Mouse (Mus musculus): ENCODE results near the gene Cfap43.
"Not testable (repeated sequence)": the region's sequence is repeated elsewhere in the genome, so short reads cannot be mapped to it uniquely, and the experiment has no call there.

The Cfap43 gene

DNA sequence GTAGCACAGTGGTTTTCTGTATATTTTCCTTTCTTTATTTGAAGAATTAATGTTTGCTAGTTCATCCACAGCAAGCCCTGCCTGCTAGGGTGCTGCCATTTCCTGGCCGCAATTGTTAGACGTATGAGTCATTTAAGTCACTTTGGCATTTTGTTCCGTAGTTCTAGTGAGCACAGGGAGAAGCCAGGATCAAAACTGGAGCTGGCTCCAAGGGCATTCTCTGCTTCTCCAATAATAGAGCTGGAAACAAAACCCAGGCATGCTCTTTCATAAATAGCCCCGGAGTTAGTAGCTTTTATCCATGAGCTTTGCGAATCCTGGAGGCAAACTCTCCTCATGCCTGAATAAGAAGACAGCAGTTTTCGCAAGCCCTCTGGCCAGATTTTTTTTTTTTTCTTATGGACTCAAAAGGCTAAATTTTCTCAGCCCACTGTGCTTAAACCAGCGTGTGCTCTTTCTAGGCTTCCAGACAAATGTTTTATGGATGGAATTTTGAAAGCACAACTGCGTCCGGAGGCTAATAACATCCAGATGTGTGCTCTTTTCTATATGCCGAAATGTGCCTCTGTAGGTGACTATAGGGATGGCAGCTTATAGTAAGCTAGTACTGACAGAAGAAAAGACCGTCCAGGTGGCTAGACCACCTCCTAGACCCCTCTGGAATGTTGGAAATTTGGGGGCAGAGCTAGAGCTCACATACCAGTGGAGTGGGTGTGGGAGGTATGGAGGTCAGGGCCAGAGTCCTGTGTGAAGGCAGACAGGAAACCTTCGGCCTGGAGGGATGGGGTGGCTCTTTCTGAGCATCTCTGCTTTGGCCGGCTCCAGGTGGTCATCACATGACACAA is 64.9 kb downstream of the Cfap43 start:
- DNase-seq (ENCODE audit: low spot score), result no peak

DNA sequence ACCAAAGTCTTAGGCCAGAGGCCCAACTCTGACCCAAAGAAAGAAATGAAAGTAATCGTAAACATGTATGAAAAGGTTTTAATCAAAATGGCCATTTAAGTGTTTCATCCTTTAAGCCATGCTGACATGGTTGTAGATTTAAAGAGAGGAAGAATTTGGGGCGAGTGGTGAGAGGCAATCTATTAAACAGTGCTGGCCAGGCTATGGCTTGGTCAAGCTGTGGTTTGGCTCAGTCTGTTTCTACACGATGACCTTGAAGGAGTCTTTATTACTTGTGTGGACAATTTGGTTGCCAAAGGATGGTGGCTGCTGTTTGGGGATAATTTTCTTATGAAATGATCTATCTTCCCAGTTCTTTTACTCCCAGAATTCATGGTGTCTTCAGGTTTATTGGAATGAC is 66.0 kb downstream of the Cfap43 start:
- no peak for DNase-seq (ENCODE audit: low spot score)

DNA sequence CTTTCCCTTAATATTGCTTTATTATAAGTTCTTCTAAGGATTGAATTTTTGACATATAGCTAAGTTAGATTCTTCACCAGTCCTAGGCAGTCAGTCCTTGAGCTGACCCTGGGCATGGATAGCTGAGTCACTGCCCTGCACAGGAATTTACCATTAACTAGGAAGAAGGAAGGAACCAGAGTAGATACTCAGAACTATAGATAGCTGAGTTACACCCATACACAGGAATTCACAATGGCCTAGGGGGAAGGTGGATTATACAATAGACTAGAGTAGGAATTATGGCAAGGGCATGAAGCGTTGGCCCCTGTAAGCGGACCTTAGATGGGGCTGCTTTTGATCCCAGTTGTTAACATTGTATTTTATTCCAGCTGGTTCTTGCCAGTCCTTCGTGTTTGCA is 67.0 kb downstream of the Cfap43 start:
- DNase-seq (ENCODE audit: low spot score), result not testable (repeated sequence)

DNA sequence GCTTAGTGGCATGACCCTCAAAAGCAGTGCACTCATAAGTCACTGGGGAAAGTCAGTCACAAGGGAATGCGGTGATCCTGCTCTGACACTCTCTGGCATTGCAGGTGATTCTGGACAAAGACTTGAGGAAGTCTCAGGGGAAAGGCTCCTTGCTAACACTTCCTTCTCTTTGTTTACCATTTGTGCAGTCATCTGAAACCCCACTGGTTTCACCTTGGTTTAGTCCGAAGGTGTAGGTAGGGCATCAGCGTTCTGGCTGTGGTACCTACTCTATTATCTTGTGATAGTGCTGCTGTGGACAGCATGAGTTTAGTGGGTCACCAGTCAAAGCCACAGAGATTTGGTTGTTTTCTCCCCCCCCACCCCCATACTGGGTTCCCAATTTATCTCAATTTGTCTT is 69.4 kb downstream of the Cfap43 start:
- DNase-seq (ENCODE audit: low spot score), result no peak

DNA sequence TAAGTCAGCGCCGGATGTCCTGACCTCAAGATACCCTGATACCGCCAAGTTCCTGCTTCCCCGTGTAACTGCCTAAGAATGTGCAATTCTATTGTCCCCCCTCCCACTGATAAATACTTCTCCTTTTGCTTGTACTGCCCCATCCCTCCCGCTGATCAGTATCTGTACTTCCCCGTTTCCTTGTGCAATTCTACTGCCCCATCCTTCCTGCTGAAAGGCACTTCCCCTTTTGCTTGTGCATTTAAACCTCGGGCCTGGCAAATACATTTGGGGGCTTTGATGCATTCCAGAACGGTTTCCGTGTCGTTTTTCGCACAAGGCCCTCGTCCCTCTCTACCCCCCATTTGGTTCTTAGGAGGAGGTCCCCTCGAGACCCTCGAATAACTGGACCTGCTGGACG is 77.9 kb downstream of the Cfap43 start:
- DNase-seq (ENCODE audit: low spot score), result not testable (repeated sequence)

DNA sequence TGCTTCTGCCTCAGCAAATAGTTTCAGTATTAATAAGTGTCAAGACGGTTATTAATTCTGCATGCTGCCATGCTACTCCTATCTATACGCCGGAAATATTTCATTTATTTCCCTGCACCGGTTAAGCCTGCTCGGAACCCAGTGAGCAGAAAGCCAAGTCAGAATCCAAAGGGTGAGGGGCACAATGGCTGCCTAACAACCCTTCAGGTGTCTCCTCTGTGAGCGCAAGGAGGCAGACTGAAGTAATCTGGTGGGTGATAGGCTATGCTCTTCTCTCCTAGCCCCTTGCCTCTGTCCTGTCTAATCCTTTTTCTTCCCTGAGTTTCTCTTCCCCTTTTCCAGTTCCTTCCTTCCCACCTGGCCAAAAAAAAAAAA is 81.6 kb downstream of the Cfap43 start:
- no peak for DNase-seq (ENCODE audit: low spot score)

DNA sequence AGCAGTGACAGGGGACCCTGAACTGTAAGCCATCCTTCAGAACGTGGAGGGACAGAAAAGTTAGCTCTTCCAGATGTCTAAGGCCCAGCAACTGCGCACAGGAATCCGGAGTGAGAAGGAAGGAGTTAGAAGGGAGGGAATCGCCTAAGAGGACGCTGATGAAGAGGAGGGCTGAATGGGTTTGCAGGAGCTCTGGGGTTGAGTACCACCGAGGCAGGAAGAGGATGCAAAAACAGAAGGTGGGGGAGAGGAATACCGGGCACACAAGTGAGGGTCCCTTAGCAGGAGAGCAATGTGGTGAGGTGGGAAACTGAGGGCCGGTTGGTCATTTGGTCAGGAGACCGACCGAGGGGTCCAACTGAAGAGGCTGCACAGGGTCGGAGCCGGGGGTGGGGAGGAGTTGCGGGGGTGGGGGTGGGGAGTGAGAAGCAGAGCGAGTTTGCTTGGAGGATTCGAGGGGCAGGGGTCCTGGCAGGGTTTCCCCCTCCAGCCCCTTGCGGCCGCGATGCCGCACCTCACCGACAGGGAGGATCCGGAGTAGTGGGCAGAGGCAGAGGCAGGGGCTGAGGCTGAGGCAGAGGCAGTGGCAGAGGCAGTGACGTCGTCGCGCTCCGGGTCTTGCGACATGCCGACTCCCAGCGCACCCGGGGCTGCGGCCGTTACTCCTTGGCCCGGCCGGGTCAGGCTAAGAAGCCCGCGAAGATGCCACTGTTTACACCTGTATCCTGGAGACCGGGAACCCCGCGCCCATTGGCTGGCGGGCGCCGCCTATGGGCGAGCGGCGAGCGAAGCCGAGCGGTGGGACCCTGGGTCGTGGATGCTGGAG is 82.2 kb downstream of the Cfap43 start:
- DNase-seq (ENCODE audit: low spot score), result peak; percentile 49

DNA sequence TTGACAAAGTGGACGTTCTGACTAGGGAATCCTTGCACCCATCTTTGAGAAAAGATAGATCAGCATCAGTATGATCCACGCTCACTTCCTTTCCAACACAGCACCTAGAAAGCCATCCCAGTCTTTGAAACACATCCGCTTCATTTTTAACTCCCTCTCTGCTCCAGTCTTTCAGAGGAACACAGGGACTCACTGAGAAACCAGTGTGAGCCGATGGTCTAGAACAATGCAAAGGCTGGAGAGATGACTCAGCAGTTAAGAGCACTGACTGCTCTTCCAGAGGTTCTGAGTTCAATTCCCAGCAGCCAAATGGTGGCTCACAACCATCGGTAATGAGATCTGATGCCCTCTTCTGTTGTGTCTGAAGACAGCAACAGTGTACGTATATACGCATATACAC is 83.3 kb downstream of the Cfap43 start:
- DNase-seq (ENCODE audit: low spot score), result no peak

DNA sequence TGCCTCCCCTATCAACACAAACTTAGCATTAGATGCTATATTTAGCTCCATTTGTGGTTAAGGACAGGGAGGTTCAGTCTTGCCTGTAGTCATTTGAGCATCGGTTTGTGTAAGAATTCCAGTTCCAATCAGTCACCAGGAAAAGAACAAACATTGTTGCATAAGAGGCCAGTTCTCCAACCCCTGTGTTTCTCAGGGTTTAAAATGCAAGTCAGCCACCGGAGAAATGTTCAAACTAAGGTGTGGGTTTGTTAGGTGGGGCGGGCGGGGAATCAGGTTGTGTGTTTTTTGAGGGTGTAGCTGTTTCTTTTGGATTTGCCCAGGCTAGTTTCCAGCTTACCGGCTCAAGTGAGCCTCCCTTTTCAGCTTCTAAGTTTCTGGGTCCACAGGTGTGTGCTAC is 84.5 kb downstream of the Cfap43 start:
- DNase-seq (ENCODE audit: low spot score), result no peak

DNA sequence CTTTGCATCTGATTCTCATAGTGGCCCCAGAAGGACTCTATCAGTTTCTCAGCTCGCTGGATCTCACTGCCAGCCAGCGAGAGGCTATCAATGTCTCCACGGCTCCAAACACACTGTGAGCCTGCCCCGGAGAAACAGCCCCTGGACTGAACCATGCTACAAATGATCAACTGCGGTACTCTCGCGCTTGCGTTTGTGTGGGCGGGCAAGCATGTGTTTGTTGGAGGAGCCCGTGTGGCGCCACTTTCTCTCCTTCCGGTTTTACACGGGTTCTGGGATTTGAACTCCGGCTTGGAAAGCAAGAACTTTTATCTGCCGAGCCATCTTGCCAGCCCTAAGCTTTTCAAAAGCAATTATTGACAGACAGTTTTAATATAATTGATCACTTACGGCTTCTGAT is 86.8 kb downstream of the Cfap43 start:
- no peak for DNase-seq (ENCODE audit: low spot score)

DNA sequence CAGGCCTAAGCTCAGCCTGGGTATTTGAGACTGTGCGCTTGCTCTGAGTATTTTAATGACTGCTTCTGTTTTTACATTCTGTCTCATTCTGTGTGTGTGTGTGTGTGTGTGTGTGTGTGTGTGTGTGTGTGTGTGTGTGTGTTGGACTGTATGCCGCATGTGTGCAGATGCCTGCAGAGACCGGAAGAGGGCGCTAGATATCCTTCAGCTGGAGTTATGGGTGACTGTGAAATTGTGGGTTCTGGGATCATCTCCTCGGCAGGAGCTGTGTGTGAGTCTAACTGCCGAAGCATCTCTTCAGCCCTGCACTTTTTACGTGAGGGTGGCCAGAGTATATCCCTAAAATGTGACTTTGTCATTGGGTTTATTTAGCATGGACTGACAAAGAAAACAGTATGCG is 88.0 kb downstream of the Cfap43 start:
- DNase-seq (ENCODE audit: low spot score), result no peak

DNA sequence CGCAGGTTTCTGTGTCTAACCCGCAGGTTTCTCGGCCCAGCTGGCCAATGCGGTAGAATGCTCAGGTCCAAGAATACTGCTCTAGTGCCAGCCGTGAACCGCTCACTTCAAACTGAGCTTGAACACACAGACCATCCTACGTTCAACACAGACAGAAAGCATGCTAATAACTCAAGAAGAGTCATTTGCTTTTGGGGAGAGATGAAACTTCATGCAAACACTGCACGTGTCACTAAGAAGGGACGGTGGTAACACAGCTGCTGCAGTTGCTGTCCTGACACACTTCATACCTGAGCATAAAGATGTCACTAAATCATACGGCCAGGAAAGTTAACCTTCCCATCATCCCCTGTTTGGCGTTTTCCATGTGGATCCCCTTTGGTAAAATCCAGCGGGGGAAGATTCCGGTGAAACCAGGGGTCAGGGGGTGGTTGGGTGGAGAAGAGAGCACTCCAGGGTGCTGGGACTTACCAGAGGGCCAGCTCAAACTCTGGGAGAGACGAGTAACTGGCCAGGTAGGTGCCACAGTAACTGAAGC is 89.1 kb downstream of the Cfap43 start:
- no peak for DNase-seq (ENCODE audit: low spot score)

DNA sequence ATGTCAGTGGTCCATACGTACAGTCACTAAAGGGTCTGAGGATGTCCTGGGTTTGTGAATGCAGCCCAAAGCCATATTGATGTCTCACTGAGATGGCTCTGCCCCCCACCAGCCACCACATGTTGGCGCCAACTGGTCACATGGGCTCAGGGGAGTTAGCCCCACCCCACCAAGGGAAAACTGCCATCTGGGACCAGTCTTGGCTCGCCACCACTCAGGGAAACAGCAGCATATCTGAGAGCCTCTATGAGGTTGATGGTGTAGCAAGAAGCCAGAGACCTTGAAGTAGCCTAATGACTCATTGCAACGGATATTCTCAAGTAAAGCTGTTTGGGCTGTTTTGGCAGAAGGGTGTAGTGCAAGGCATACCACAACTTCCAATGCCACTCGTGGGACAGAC is 95.1 kb downstream of the Cfap43 start:
- DNase-seq (ENCODE audit: low spot score), result no peak

DNA sequence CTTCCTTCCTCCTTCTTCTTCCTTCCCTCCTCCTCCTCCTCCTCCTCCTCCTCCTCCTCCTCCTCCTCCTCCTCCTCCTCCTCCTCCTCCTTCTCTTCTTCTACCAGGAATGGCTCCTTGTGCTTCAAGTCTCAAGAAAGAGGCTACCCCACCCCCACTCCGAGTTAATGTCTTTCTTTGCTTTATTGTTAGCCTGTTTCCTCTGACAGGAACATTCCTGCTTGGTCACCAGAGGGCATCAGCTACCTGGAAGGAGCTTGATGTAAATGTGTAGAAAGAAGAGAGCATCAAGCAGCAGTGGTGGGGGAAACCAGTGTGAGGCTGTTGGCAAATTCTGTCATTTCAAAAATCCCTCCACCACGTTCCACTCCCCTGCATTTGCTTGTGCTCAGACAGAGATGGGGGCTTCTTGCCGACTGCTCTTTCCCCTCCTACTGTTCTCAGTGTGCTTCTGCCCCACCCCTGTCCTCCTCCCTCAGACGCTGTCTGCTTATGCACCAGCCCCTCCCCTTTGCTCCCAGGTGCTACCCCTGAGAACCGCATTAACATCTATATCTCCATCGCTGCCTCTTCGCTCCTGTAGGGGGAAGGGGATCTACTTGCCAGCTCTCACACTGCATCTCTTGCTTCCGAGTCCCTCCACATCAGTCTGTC is 96.8 kb downstream of the Cfap43 start:
- DNase-seq (ENCODE audit: low spot score), result no peak

DNA sequence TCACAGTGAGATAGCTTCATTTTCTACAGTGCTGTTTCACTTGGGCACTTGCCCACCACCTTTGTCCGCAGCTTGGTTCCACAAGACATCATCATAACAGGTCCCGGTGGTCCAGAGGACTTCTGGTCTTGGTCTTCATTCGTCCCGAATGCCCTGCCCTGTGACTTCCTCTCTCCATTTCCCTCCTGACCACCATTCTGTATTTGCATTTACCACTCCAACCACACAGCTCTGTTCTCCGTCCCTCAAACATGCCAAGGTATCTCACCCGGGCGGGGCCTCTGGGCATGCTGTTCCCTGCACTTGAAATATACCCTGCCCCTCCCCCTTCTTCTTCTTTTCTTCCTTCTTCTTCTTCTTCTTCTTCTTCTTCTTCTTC is 97.6 kb downstream of the Cfap43 start:
- no peak for DNase-seq (ENCODE audit: low spot score)

DNA sequence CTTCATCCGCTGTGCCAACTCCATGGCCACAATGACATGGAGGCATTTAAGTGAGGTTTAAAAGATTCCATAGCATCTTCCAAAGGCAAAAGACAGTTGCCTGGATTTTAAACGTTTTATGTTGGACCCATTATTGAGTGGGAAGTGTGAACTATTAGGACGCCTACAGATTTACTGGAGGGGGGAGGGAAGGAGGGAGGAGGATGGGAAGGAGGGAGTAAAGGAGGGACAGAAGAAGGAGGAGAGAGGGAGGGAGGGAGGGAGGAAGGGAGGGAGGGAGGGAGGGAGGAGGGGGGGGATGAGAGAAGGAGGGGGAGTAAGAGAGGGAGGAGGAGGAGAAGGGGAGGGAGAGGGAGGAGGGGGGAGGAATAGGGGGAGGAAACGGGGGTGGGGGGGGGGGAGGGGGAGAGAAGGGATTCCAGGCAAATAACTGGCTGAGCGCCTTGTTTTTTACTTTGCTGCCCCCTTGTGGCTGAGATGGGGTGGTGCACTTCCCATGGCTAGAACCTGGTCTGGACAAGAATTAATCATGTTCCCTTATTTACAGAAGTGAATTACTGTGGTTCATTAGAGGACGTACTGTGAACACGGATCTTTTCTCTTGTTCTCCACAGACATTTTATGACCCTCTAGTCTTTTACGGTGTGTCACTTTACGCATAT is 98.1 kb downstream of the Cfap43 start:
- peak; percentile 81 for DNase-seq (ENCODE audit: low spot score)

DNA sequence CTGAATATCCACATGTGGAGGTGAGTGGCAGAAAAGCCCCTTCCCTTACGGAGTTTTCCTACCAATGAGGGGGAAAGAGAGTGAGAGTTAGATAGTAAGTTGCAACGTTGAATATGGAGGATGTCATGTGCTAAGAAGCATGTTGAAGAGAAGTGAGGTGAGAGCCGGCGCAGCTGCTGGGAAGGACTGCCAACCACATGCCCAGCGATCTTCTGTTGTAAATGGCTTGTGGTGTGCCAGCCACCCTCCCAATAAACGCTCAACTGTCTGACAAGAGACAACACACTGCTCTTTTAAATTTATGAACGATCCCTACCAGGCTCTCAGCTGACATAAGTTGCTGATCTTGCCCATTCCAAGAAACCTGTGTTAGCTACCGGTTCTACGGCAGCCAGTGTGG is 101.4 kb downstream of the Cfap43 start:
- peak; percentile 12 for DNase-seq (ENCODE audit: low spot score)

DNA sequence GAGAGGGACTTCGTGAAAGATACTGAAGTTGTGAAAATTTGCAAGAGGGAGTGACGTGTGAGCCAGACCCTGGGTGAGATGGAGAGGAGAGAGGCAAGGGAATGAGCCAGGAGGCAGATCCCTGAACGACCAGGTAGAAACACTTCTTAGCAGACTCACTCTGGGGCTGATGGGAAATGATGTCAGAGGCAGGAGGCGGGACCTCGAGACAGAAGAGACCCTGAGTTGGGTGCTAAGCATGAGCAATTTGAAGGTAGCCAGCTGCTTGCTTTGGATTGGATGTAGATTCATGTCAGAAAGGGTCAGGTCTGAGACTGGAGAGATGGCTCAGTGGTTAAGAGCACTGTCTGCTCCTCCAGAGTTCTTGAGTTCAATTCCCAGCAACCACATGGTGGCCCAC is 104.4 kb downstream of the Cfap43 start:
- DNase-seq (ENCODE audit: low spot score), result no peak

DNA sequence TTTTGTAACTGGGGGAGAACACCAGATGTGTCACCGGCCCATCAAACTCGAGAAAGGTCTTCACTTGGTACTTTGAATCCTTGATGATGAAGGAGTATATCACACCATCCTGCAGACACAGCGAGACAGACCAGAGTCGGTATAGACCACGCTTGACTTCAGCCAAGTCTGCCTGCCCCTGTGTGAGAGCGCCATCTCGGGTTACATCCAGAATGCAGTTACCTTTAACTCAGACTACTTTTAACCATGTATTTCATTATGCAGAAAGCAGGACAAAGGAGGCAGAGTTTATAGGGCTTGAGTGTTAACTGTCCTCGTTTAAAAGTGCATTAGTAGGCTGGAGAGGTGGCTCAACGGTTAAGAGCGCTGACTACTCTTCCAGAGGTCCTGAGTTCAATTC is 107.0 kb downstream of the Cfap43 start:
- DNase-seq (ENCODE audit: low spot score), result no peak

DNA sequence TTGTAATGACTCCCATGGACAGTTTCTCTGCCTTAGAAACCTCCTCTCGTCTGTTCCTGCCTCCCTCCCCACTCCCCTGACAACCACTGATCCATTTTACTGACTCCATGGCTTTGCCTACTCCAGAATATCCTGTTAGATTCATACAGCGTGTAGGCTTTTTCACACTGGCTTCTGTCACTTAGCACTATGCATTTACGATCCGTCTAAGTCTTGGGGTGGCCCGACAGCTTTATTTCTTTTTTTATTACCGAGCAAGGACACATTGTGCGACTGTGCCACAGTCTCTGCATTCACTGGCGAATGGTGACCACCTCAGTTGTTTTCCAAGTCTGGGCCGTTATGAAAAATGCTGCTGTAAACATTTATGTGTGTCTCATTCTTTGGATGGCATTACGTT is 120.5 kb downstream of the Cfap43 start:
- DNase-seq (ENCODE audit: low spot score), result no peak

DNA sequence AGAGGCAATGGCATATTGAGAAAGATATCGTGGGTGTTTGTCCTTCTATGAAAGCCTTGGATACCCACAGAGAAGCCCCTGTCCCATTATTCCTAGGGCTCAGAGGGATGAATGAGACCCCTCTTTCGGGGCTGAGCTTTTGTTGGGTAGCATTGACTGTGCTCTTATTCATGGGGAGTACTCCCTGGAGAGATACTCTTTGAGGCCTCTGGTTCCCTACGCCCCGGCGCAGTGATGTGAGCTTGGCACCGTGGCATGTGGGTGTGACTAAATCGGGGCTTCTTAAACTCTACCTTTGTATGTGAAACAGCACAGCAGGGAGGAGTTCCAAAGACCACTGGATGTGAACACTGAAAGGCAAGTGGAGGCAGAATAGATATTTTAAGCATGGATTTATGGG is 122.4 kb downstream of the Cfap43 start:
- DNase-seq (ENCODE audit: low spot score), result no peak

All from layer of hippocampus, adult 11-12 months (tissue).